8 mouse cellular contexts compared by ENCODE assay signal in genomic region chrX:142226542-142226941, GRCm38 (mm10). TPM values are rescaled to one million over a fixed set of nuclear protein-coding genes. Genes with fewer than 3 reads are reported as not detected.
DNase-seq lines count a peak whose midpoint lies in the region; ATAC-seq and TF ChIP-seq lines count a peak whose summit lies in the region.

Gene Nxt2, plus strand, starts transcription at chrX:142226770.

- no peaks in the 10 kb centered on the region for H3K27me3 ChIP-seq in liver, adult 2 months (ENCODE audit: control insufficient read depth, insufficient read depth, low read length)
- H3K27me3 ChIP-seq in intestine, embryonic 15.5 days (replicated peaks): no peaks in the 10 kb centered on the region
- peaks cover 22% of the 10 kb centered on the region for H3K27me3 ChIP-seq in midbrain, embryonic 10.5 days (ENCODE audit: low read depth, poor library complexity, severe bottlenecking)

- 87% methylated on average over 13 of the region's 14 CpGs for WGBS in liver, adult 2 months
- 85% methylated on average over 13 of the region's 14 CpGs for WGBS in intestine, embryonic 15.5 days
- WGBS in midbrain, embryonic 10.5 days: 84% methylated on average over 14 of the region's 14 CpGs

- no peaks in the 10 kb centered on the region for H3K4me1 ChIP-seq in liver, adult 2 months (ENCODE audit: control insufficient read depth, insufficient read depth, low read length)
- H3K4me1 ChIP-seq in cortical plate, adult 2 months (ENCODE audit: control insufficient read depth, insufficient read depth, low read length): no peaks in the 10 kb centered on the region
- no peaks in the 10 kb centered on the region for H3K4me1 ChIP-seq in intestine, embryonic 15.5 days (replicated peaks)
- no peaks in the 10 kb centered on the region for H3K4me1 ChIP-seq in midbrain, embryonic 10.5 days

- H3K27ac ChIP-seq in liver, adult 2 months (replicated peaks; ENCODE audit: insufficient read depth, low read depth, low read length): peak within 1 kb of the TSS; percentile 71; the same call in 1 of the 2 replicates
- no peak within 1 kb of the TSS for H3K27ac ChIP-seq in cortical plate, adult 2 months (ENCODE audit: insufficient read depth, low read length)
- H3K27ac ChIP-seq in intestine, embryonic 15.5 days: no peak within 1 kb of the TSS
- peak within 1 kb of the TSS; percentile 67 for H3K27ac ChIP-seq in midbrain, embryonic 10.5 days (replicated peaks)

- no peak for TF ChIP-seq POLR2A in liver, adult 2 months (IDR thresholded peaks at IDR 0.05; ENCODE audit: extremely low read depth, insufficient read depth, low read length)
- TF ChIP-seq POLR2A in cortical plate, adult 2 months (IDR thresholded peaks at IDR 0.05; ENCODE audit: extremely low read depth, insufficient read depth, low read length): no peak

- H3K36me3 ChIP-seq in liver, adult 2 months (ENCODE audit: control insufficient read depth, insufficient read depth, low read length): no peaks in the 10 kb centered on the region
- H3K36me3 ChIP-seq in intestine, embryonic 15.5 days: no peaks in the 10 kb centered on the region
- no peaks in the 10 kb centered on the region for H3K36me3 ChIP-seq in midbrain, embryonic 10.5 days

- peak within 1 kb of the TSS; percentile 61 for H3K4me3 ChIP-seq in liver, adult 2 months (ENCODE audit: insufficient read depth, low read depth, low read length)
- H3K4me3 ChIP-seq in cortical plate, adult 2 months (ENCODE audit: insufficient read depth, low read length): peak within 1 kb of the TSS; percentile 96; the same call in 1 of the 2 replicates
- peak within 1 kb of the TSS; percentile 54 for H3K4me3 ChIP-seq in intestine, embryonic 15.5 days (replicated peaks)
- H3K4me3 ChIP-seq in midbrain, embryonic 10.5 days: peak within 1 kb of the TSS; percentile 57

- H3K9me3 ChIP-seq in intestine, embryonic 15.5 days: no peaks in the 10 kb centered on the region
- no peaks in the 10 kb centered on the region for H3K9me3 ChIP-seq in midbrain, embryonic 10.5 days (replicated peaks)

- peak within 1 kb of the TSS; percentile 47; the same call in 1 of the 2 replicates for H3K9ac ChIP-seq in liver, adult 2 months (ENCODE audit: low read depth, low read length)
- H3K9ac ChIP-seq in intestine, embryonic 15.5 days: no peak within 1 kb of the TSS

- H3K4me2 ChIP-seq in intestine, embryonic 15.5 days (replicated peaks): peak within 1 kb of the TSS; percentile 53

- no peak for TF ChIP-seq CTCF in liver, adult 2 months (IDR thresholded peaks at IDR 0.05; ENCODE audit: low read depth, low read length)
- no peak for TF ChIP-seq CTCF in cortical plate, adult 2 months (IDR thresholded peaks at IDR 0.05; ENCODE audit: extremely low read depth, insufficient read depth, low read length)

- H3K79me2 ChIP-seq in liver, adult 2 months (ENCODE audit: control insufficient read depth, insufficient read depth, low read length): no peaks in the 10 kb centered on the region

- DNase-seq in liver, adult 2 months (ENCODE audit: extremely low read depth, low read depth, low spot score): no peak
- no peak for DNase-seq in liver
- DNase-seq in midbrain, embryonic 10.5 days (ENCODE audit: low spot score): no peak
- DNase-seq in gastrocnemius, adult 8-10 months (ENCODE audit: low spot score in 2 of 2): no peak
- no peak for DNase-seq in spleen, postnatal 4 days (ENCODE audit: low spot score in 2 of 2)
- DNase-seq in thymus, postnatal 14 days: no peak

- no peak for ATAC-seq in intestine, embryonic 15.5 days

RNA-seq across cellular contexts. Expression of gene Nxt2, which starts in this region (rescaled TPM):
- total RNA-seq in liver, adult 2 months (2014; rRNA removed): 29.0 and 31.9 TPM in 2 replicates
- 4.4 and 6.1 TPM in 2 replicates for polyA plus RNA-seq in liver, adult 2 months (2012; rRNA removed)
- 22.8 and 23.1 TPM in 2 replicates for polyA plus RNA-seq in cortical plate, adult 2 months (2012; rRNA removed)
- polyA plus RNA-seq in intestine, embryonic 15.5 days (2015; fragmentation: Nextera tagmentation; extraction: Ambion mirVana): 23.5 and 27.2 TPM in 2 replicates
- polyA plus RNA-seq in midbrain, embryonic 10.5 days (2016; fragmentation: Nextera tagmentation; extraction: Ambion mirVana): 8.8 and 9.4 TPM in 2 replicates
- total RNA-seq in gastrocnemius, adult 8-10 months (2022): 1 to 10 TPM; 2.7 to 3.6 (median 2.9) TPM

Comparison
In these comparisons a context has a peak if more than half of its experiments do, and no peak if none do; other contexts are left out.
1. H3K27ac ChIP-seq: peak in liver, adult 2 months (single experiment) and midbrain, embryonic 10.5 days (single experiment); none in cortical plate, adult 2 months (single experiment) and intestine, embryonic 15.5 days (single experiment).
2. Peak in every context shown above with its lines, with median percentiles within 50 percentile points of each other: H3K4me3 ChIP-seq.